ENCODE assay signal across 8 mouse cellular contexts in the genomic region with DNA sequence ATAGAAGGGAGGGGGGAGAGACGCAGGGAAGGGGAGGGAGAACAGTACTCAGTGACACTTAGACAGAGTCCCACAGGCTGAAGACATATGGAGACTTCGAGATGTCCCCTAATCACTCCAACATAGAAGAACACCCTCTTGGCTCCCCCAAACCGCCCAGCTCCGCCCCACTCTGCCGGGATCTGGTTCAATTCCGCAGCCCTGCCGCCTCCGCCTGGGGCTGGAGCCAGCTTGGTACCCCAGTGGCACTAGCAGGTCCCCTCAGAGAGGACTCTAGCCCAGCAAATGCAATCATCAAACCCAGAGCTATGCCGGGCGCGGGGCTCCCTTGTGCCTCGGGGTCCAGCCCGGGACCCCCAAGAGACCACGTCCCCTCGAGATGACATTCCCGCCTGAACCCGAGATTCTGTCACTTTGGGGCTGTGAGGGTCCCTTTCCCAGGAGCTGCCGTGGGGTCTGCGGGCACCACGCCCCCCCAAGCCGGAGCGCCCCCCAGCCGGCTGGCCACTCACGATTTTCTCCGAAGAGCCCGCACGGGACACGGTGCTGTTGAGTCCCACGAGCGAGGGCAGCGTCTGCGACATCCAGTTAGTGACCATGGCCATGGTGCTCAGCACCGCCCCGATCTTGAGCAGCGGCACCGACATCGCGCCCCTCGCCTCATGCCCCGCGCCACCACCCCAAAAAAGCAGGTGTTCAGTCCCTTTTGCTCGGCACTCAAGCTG. TPM values are rescaled to one million over a fixed set of nuclear protein-coding genes. Genes with fewer than 3 reads are reported as not detected.
DNase-seq lines count a peak whose midpoint lies in the region; ATAC-seq and TF ChIP-seq lines count a peak whose summit lies in the region.

No protein-coding gene starts in this region.

- 2% methylated on average over 38 of the region's 42 CpGs for WGBS in neural tube, embryonic 11.5 days
- under 1% methylated on average over 42 of the region's 42 CpGs for WGBS in hindbrain, embryonic 16.5 days
- WGBS in neural tube, embryonic 12.5 days = 1% methylated on average over 42 of the region's 42 CpGs

- TF ChIP-seq CTCF in gastrocnemius, adult 2 months (IDR thresholded peaks at IDR 0.05) = no peak

- intact Hi-C loops in gastrocnemius, adult 2 months (cut with DNase I) = loop anchor here (5.0 to 10.0 kb wide), 2 partner anchors 64 to 261 kb away; a partner anchor contains a TSS

- peak overlapping the region; percentile 96 for H3K4me2 ChIP-seq in neural tube, embryonic 11.5 days (ENCODE audit: low read depth)
- peak overlapping the region; percentile 95 for H3K4me2 ChIP-seq in hindbrain, embryonic 16.5 days (ENCODE audit: low read length)
- H3K4me2 ChIP-seq in neural tube, embryonic 12.5 days (replicated peaks) = peak overlapping the region; percentile 96

- no peak overlapping the region for H3K27ac ChIP-seq in gastrocnemius, adult 2 months
- H3K27ac ChIP-seq in neural tube, embryonic 11.5 days (ENCODE audit: low read depth, low read length) = peak overlapping the region; percentile 53; the same call in 1 of the 2 replicates
- H3K27ac ChIP-seq in hindbrain, embryonic 16.5 days (ENCODE audit: low read depth, low read length) = no peak overlapping the region
- H3K27ac ChIP-seq in neural tube, embryonic 12.5 days = no peak overlapping the region

- peaks cover 32% of the 10 kb centered on the region for H3K27me3 ChIP-seq in neural tube, embryonic 11.5 days (ENCODE audit: control insufficient read depth, insufficient read depth, low read length)
- H3K27me3 ChIP-seq in hindbrain, embryonic 16.5 days (replicated peaks; ENCODE audit: control insufficient read depth, insufficient read depth, low read length) = no peaks in the 10 kb centered on the region; the same call in 1 of the 2 replicates
- H3K27me3 ChIP-seq in neural tube, embryonic 12.5 days (replicated peaks) = peaks cover 22% of the 10 kb centered on the region

- H3K4me1 ChIP-seq in neural tube, embryonic 11.5 days (ENCODE audit: control insufficient read depth, insufficient read depth, low read length) = peaks cover 11% of the 10 kb centered on the region
- H3K4me1 ChIP-seq in hindbrain, embryonic 16.5 days (ENCODE audit: control insufficient read depth, insufficient read depth, low read depth, low read length) = peaks cover 25% of the 10 kb centered on the region
- peaks cover 49% of the 10 kb centered on the region for H3K4me1 ChIP-seq in neural tube, embryonic 12.5 days

- peak overlapping the region; percentile 67 for H3K9ac ChIP-seq in neural tube, embryonic 11.5 days (ENCODE audit: low read length)
- H3K9ac ChIP-seq in hindbrain, embryonic 16.5 days (ENCODE audit: low read depth, low read length) = peak overlapping the region; percentile 73
- peak overlapping the region; percentile 65 for H3K9ac ChIP-seq in neural tube, embryonic 12.5 days

- DNase-seq in gastrocnemius, adult 2 months = no peak
- DNase-seq in gastrocnemius, adult 8-10 months (ENCODE audit: low spot score in 2 of 2) = no peak
- peak; percentile 47 for DNase-seq in neural tube, embryonic 11.5 days (ENCODE audit: low spot score)
- DNase-seq in neural tube, embryonic 10.5 days (ENCODE audit: extremely low spot score, low spot score) = no peak
- no peak for DNase-seq in gastrocnemius, postnatal 4 days (ENCODE audit: low spot score in 2 of 2)
- no peak for DNase-seq in thymus, postnatal 0 days (ENCODE audit: low spot score)

- no peaks in the 10 kb centered on the region for H3K36me3 ChIP-seq in neural tube, embryonic 11.5 days (ENCODE audit: control insufficient read depth, insufficient read depth, low read length)
- no peaks in the 10 kb centered on the region for H3K36me3 ChIP-seq in hindbrain, embryonic 16.5 days (ENCODE audit: control insufficient read depth, insufficient read depth, low read length)
- H3K36me3 ChIP-seq in neural tube, embryonic 12.5 days = no peaks in the 10 kb centered on the region

- H3K4me3 ChIP-seq in gastrocnemius, adult 2 months = peak overlapping the region; percentile 81
- peak overlapping the region; percentile 65 for H3K4me3 ChIP-seq in neural tube, embryonic 11.5 days (ENCODE audit: low read depth, low read length)
- H3K4me3 ChIP-seq in hindbrain, embryonic 16.5 days (ENCODE audit: low read length) = peak overlapping the region; percentile 63
- peak overlapping the region; percentile 62 for H3K4me3 ChIP-seq in neural tube, embryonic 12.5 days

- ATAC-seq in neural tube, embryonic 11.5 days (ENCODE audit: insufficient read depth, low FRiP score, low TSS enrichment) = peak; percentile 36
- peak; percentile 41 for ATAC-seq in hindbrain, embryonic 16.5 days
- ATAC-seq in neural tube, embryonic 12.5 days (ENCODE audit: low FRiP score, low read depth) = peak; percentile 15; the same call in 1 of the 2 replicates

- H3K9me3 ChIP-seq in neural tube, embryonic 11.5 days (ENCODE audit: control insufficient read depth, low read length) = no peaks in the 10 kb centered on the region
- no peaks in the 10 kb centered on the region for H3K9me3 ChIP-seq in hindbrain, embryonic 16.5 days (ENCODE audit: control insufficient read depth, low read length)
- no peaks in the 10 kb centered on the region for H3K9me3 ChIP-seq in neural tube, embryonic 12.5 days

RNA-seq across cellular contexts. Expression of a gene that starts 19.9 kb away (rescaled TPM):
- under 1 TPM; 0.20 TPM for total RNA-seq in gastrocnemius, adult 2 months (2021)
- total RNA-seq in gastrocnemius, adult 8-10 months (2022) = under 1 TPM in 2 of 4 experiments, not detected in 2; 0.16 to 0.32 TPM
- 76.1 and 88.4 TPM in 2 replicates for polyA plus RNA-seq in neural tube, embryonic 11.5 days (2014; fragmentation: Nextera tagmentation; extraction: Ambion mirVana)
- polyA plus RNA-seq in hindbrain, embryonic 16.5 days (2015; fragmentation: Nextera tagmentation; extraction: Ambion mirVana) = 250 and 269 TPM in 2 replicates
- polyA plus RNA-seq in neural tube, embryonic 12.5 days (2016; fragmentation: Nextera tagmentation; extraction: Ambion mirVana) = 89.8 and 93.4 TPM in 2 replicates
- total RNA-seq in gastrocnemius, postnatal 4 days (2021) = under 1 TPM; 0.74 to 0.98 TPM
- polyA plus RNA-seq in thymus, postnatal 0 days (2015; fragmentation: Nextera tagmentation; extraction: Ambion mirVana) = 0.24 and 0.52 TPM in 2 replicates

Comparison
In these comparisons a context has a peak if more than half of its experiments do, and no peak if none do; other contexts are left out.
1. RNA of a gene that starts 19.9 kb away (polyA plus RNA-seq): 250 to 269 TPM in hindbrain, embryonic 16.5 days, 89.8 to 93.4 TPM in neural tube, embryonic 12.5 days and 76.1 to 88.4 TPM in neural tube, embryonic 11.5 days; 0.24 to 0.52 TPM in thymus, postnatal 0 days; every median in the first group is over 10 times any median in the second.
2. Peak in every context shown above with its lines, with median percentiles within 50 percentile points of each other: H3K4me3 ChIP-seq, ATAC-seq, H3K4me2 ChIP-seq and H3K9ac ChIP-seq.